Comparison of ENCODE assay signal across 20 mouse cellular contexts in genomic region chr6:88107661-88108535, GRCm38 (mm10). TPM values are rescaled to one million over a fixed set of nuclear protein-coding genes. Genes with fewer than 3 reads are reported as not detected.
DNase-seq lines count a peak whose midpoint lies in the region; ATAC-seq and TF ChIP-seq lines count a peak whose summit lies in the region.
"Had no signal": no experiment of that assay in that cellular context is flagged by ENCODE, and none has a peak within 500 bp of the region (broad histone marks: within the 10 kb centered on the region; RNA-seq: fewer than 3 reads in every experiment).

No protein-coding gene starts in this region.

- H3K4me3 ChIP-seq in embryonic facial prominence, embryonic 13.5 days: no peak overlapping the region
- H3K4me3 ChIP-seq in embryonic facial prominence, embryonic 10.5 days: no peak overlapping the region
- 0 out of 2 replicates have a peak overlapping the region, but pooled peaks have one; percentile 7 for H3K4me3 ChIP-seq in ES-Bruce4 (ENCODE audit: low read depth, low read length)
- no peak overlapping the region for H3K4me3 ChIP-seq in bone marrow macrophage, adult 2 months (ENCODE audit: insufficient read depth, low read length)
- no peak overlapping the region for H3K4me3 ChIP-seq in liver, postnatal 0 days (ENCODE audit: low read depth, low read length)
- H3K4me3 ChIP-seq: forebrain, embryonic 12.5 days; heart, embryonic 13.5 days; limb, embryonic 15.5 days; midbrain, embryonic 12.5 days; stomach, embryonic 15.5 days had no signal

- H3K4me2 ChIP-seq in embryonic facial prominence, embryonic 13.5 days: no peak overlapping the region
- no peak overlapping the region for H3K4me2 ChIP-seq in liver, postnatal 0 days (ENCODE audit: low read depth, low read length)
- H3K4me2 ChIP-seq: forebrain, embryonic 12.5 days; heart, embryonic 13.5 days; limb, embryonic 15.5 days; midbrain, embryonic 12.5 days; stomach, embryonic 15.5 days had no signal

- H3K4me1 ChIP-seq in embryonic facial prominence, embryonic 13.5 days: peaks cover 14% of the 10 kb centered on the region
- H3K4me1 ChIP-seq in embryonic facial prominence, embryonic 10.5 days: peaks cover 16% of the 10 kb centered on the region
- H3K4me1 ChIP-seq in ES-Bruce4 (ENCODE audit: control insufficient read depth, insufficient read depth, low read length): peaks cover 3% of the 10 kb centered on the region
- H3K4me1 ChIP-seq in bone marrow macrophage, adult 2 months (ENCODE audit: control insufficient read depth, insufficient read depth, low read length): peaks cover 32% of the 10 kb centered on the region
- peaks cover 11% of the 10 kb centered on the region for H3K4me1 ChIP-seq in liver, postnatal 0 days (ENCODE audit: insufficient read depth)

- no peak for TF ChIP-seq CTCF in ES-Bruce4 (IDR thresholded peaks at IDR 0.05; ENCODE audit: low read depth, low read length)
- no peak for TF ChIP-seq CTCF in bone marrow macrophage, adult 2 months (IDR thresholded peaks at IDR 0.05; ENCODE audit: low read depth, low read length)
- no peak for TF ChIP-seq CTCF in liver, postnatal 0 days (IDR thresholded peaks at IDR 0.05; ENCODE audit: low read depth)

- no peak for DNase-seq in embryonic facial prominence, embryonic 10.5 days (ENCODE audit: low spot score)
- DNase-seq in liver, postnatal 0 days: no peak
- no peak for DNase-seq in embryo, embryonic 10 days (ENCODE audit: low spot score)
- DNase-seq in adrenal gland, adult 8-10 months: no peak
- no peak for DNase-seq in neural tube, embryonic 10.5 days (ENCODE audit: extremely low spot score, low spot score)
- DNase-seq: cerebellum, adult 18-20 months; heart, postnatal 36 days; kidney, adult 11 months; kidney, postnatal 10 days; thymus, adult 2 months had no signal

- no peaks in the 10 kb centered on the region for H3K27me3 ChIP-seq in embryonic facial prominence, embryonic 13.5 days
- no peaks in the 10 kb centered on the region for H3K27me3 ChIP-seq in embryonic facial prominence, embryonic 10.5 days (replicated peaks; ENCODE audit: low read depth, poor library complexity, severe bottlenecking)
- H3K27me3 ChIP-seq in ES-Bruce4 (ENCODE audit: control insufficient read depth, insufficient read depth, low read length, poor library complexity, severe bottlenecking): no peaks in the 10 kb centered on the region
- H3K27me3 ChIP-seq in liver, postnatal 0 days (ENCODE audit: insufficient read depth, low read length): no peaks in the 10 kb centered on the region
- H3K27me3 ChIP-seq: limb, embryonic 15.5 days; midbrain, embryonic 12.5 days; stomach, embryonic 15.5 days had no signal

- H3K9me3 ChIP-seq in embryonic facial prominence, embryonic 13.5 days: no peaks in the 10 kb centered on the region
- H3K9me3 ChIP-seq in embryonic facial prominence, embryonic 10.5 days: no peaks in the 10 kb centered on the region
- no peaks in the 10 kb centered on the region for H3K9me3 ChIP-seq in ES-Bruce4 (replicated peaks; ENCODE audit: control insufficient read depth, insufficient read depth, low read length, poor library complexity, severe bottlenecking)
- H3K9me3 ChIP-seq in liver, postnatal 0 days (ENCODE audit: low read length): no peaks in the 10 kb centered on the region
- H3K9me3 ChIP-seq: forebrain, embryonic 12.5 days; heart, embryonic 13.5 days; limb, embryonic 15.5 days; midbrain, embryonic 12.5 days; stomach, embryonic 15.5 days had no signal

- H3K27ac ChIP-seq in embryonic facial prominence, embryonic 13.5 days: no peak overlapping the region
- no peak overlapping the region for H3K27ac ChIP-seq in embryonic facial prominence, embryonic 10.5 days (replicated peaks)
- H3K27ac ChIP-seq in ES-Bruce4 (ENCODE audit: insufficient read depth, low read length): peak overlapping the region; percentile 64
- peak overlapping the region; percentile 62 for H3K27ac ChIP-seq in bone marrow macrophage, adult 2 months (ENCODE audit: insufficient read depth, low read depth, low read length)
- no peak overlapping the region for H3K27ac ChIP-seq in liver, postnatal 0 days (ENCODE audit: low read depth)
- H3K27ac ChIP-seq: forebrain, embryonic 12.5 days; heart, embryonic 13.5 days; hindbrain, postnatal 0 days; limb, embryonic 15.5 days; midbrain, embryonic 12.5 days; stomach, embryonic 15.5 days had no signal

- WGBS in embryonic facial prominence, embryonic 13.5 days: 88% methylated on average over 10 of the region's 10 CpGs
- 90% methylated on average over 10 of the region's 10 CpGs for WGBS in embryonic facial prominence, embryonic 10.5 days
- 62% methylated on average over 10 of the region's 10 CpGs for WGBS in liver, postnatal 0 days (ENCODE audit: insufficient replicate concordance)

- H3K9ac ChIP-seq in embryonic facial prominence, embryonic 13.5 days: peak overlapping the region; percentile 37; the same call in 1 of the 2 replicates
- H3K9ac ChIP-seq in ES-Bruce4 (ENCODE audit: low read depth, poor library complexity, severe bottlenecking): no peak overlapping the region
- no peak overlapping the region for H3K9ac ChIP-seq in liver, postnatal 0 days (replicated peaks)
- H3K9ac ChIP-seq: forebrain, embryonic 12.5 days; heart, embryonic 13.5 days; limb, embryonic 15.5 days; midbrain, embryonic 12.5 days; stomach, embryonic 15.5 days had no signal

- peaks cover 19% of the 10 kb centered on the region for H3K36me3 ChIP-seq in embryonic facial prominence, embryonic 13.5 days
- peaks cover 24% of the 10 kb centered on the region for H3K36me3 ChIP-seq in embryonic facial prominence, embryonic 10.5 days (replicated peaks)
- peaks cover 8% of the 10 kb centered on the region for H3K36me3 ChIP-seq in ES-Bruce4 (ENCODE audit: control insufficient read depth, insufficient read depth, low read length, poor library complexity, severe bottlenecking)
- peaks cover 19% of the 10 kb centered on the region for H3K36me3 ChIP-seq in liver, postnatal 0 days (replicated peaks; ENCODE audit: insufficient read depth, low read length)

- peak; percentile 33 for TF ChIP-seq POLR2A in ES-Bruce4 (IDR thresholded peaks at IDR 0.05; ENCODE audit: insufficient read depth, low read length)
- no peak for TF ChIP-seq POLR2A in bone marrow macrophage, adult 2 months (IDR thresholded peaks at IDR 0.05; ENCODE audit: borderline replicate concordance, low read depth, low read length)

- no peak for ATAC-seq in embryonic facial prominence, embryonic 13.5 days (ENCODE audit: insufficient number of reproducible peaks, insufficient read depth, low FRiP score, low TSS enrichment, low read depth)
- 0 out of 2 replicates have a peak, but pooled peaks have one; percentile 16 for ATAC-seq in liver, postnatal 0 days
- ATAC-seq: hindbrain, postnatal 0 days; lung, postnatal 0 days had no signal

- TF ChIP-seq EP300 in ES-Bruce4 (IDR thresholded peaks at IDR 0.05; ENCODE audit: insufficient read depth, low read depth, low read length): no peak
- no peak for TF ChIP-seq EP300 in liver, postnatal 0 days (IDR thresholded peaks at IDR 0.05; ENCODE audit: low read depth)

RNA-seq across cellular contexts. Expression of gene Rpn1, which starts 23.6 kb away (rescaled TPM):
- 342 and 345 TPM in 2 replicates for polyA plus RNA-seq in embryonic facial prominence, embryonic 13.5 days (2015; fragmentation: Nextera tagmentation; extraction: Ambion mirVana)
- 302 and 327 TPM in 2 replicates for polyA plus RNA-seq in embryonic facial prominence, embryonic 10.5 days (2016; fragmentation: Nextera tagmentation; extraction: Ambion mirVana)
- 222 and 238 TPM in 2 replicates for polyA plus RNA-seq in ES-Bruce4 (2011; ENCODE audit: insufficient read depth, insufficient read length, low read depth, missing spikeins)
- 148 and 185 TPM in 2 replicates for polyA plus RNA-seq in bone marrow macrophage, adult 2 months (2012; ENCODE audit: insufficient read depth, insufficient read length, missing spikeins)
- polyA plus RNA-seq in liver, postnatal 0 days (2015; fragmentation: Nextera tagmentation; extraction: Ambion mirVana): 102 and 112 TPM in 2 replicates
- 100 to 1,000 TPM; 275 to 361 (median 317) TPM for total RNA-seq in adrenal gland, adult 8-10 months (2022)

Comparison
In these comparisons a context has a peak if more than half of its experiments do, and no peak if none do; other contexts are left out.
1. H3K27ac ChIP-seq: peak in ES-Bruce4 (single experiment) and bone marrow macrophage, adult 2 months (single experiment); none in embryonic facial prominence, embryonic 13.5 days (single experiment), embryonic facial prominence, embryonic 10.5 days (single experiment) and liver, postnatal 0 days (single experiment).